Mouse (Mus musculus): Measurements from ENCODE around the gene Ccdc152.

The Ccdc152 gene

DNA sequence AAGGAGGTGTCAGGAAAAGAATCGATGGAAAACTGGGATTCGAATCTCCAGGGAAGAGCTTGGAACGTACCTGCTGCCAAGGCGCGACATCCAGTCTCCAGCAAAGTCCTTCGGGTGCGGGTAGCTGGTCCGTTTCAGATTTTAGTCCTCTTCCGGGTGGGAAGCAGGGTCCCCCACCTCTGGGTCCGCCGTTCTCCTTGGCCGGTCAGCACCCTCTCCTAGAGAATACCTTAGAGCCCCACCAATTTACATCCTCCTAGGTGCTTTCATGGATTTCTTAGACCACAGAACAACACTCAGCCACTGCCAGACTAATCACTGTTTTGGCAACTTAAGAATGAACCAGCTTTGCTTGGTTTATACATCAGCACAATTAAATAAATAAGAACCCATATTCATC is at the start of gene Ccdc152:
Gene Ccdc152, minus strand, starts transcription at position 101 of the 400 bp plus-strand sequence.
- DNase-seq (ENCODE audit: low read depth), result no peak

DNA sequence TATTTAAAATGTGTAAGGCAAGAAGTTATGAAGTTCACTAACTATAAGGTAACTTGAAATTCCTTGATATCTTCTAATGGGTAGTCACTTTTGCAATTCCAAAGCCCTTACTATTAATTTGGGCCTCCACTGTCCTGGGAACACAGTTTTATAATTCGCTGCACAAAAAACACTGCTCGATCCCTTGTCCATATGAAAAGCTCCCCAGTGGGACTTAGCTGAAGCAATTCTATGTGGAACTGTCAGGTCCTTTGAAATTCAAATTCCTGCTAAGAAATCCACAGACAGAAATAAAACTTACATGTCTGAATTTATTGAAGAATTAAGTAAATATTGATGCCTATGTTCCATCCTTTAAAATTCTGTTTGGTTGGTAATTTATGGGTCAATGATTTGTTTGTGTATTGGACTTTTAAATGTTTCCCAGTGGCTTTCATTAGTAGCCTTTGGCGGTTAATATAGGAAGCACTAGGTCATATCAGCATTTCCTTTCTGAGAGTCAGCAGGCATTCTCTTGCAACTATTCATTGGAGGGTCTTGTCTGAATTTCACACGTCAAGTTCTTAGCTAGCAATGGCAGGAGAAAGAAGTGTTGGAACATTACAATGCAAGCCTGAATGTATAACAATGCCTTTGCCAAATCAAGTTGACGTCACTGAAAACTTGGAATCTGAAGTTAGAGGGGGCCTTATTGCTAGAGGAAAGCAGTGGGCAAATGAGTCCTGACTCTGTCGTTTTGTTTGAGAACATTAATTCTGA is 46.2 kb upstream of the Ccdc152 start:
- no peak for DNase-seq (ENCODE audit: low read depth)

DNA sequence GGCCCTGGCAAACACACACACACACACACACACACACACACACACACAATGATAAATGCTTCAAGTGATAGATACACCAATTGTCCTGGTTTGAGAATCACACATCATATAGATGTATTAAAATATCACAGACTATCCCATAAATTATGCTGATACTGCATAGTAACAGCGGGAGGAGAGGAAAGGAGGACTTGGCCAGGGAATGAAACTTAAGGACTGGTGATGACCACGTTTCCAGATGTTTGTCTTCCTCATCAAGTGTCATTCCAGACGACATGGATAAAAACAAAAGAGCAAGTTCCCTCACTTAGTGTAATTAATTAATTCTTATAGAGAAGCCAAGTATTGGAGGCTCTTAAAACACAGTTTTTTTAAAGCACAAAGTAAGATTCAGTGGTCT is 43.4 kb upstream of the Ccdc152 start:
- no peak for DNase-seq (ENCODE audit: low read depth)

DNA sequence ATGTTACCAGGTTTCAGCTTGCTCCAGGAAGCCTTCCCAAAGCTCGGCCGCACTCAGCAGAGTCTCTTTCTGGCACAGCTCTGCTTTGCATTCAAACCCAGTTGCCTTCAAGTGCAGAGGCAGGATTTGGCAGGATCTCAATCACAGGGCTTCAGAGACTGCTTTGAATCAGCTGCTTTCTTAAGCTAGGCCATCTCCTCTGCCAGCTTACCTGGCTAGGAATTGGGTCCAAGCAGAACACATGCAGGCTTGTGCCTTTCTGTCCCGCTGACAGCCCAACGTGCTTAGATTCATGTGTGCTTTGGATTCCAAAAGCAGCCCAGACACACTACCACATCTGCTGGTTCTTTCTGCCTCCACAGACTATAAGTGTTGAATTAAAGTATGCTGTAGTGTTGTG is 41.2 kb upstream of the Ccdc152 start:
- DNase-seq (ENCODE audit: low read depth), result no peak

DNA sequence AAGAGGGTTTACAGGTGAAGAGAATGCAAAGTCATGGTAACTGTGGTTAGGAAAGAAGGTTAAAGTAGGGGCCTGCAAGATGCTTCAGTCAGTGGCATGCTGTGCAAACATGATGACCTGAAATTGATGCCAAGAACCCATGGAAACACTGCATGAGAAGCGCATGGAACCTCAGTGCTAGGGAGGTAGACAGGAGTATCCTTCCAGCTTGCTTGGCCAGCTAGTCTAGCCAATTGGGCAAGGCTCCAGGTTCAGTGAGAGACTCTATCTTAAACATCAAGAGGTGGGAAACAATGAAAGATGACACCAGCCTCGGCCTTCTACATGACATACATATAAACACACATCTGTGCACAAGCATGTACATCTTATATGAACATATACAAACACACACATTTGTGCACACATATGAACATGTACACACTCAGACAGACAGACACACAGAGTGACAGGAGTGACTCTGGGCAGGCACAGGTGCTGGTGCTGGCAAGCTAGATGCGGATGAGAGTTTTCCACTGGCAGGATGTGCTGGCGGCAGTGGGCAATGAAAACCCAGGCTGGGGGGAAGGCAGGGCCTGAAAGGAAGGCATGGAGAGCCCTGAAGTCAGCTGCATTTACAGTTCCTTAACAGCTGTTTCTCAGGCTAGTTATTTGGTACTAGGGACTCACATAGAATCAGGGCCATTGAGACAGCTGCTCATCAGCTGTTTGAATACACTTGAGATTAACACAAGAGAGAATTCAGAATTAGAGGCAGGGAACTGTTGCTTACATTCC is 38.7 kb upstream of the Ccdc152 start:
- DNase-seq (ENCODE audit: low read depth), result no peak

DNA sequence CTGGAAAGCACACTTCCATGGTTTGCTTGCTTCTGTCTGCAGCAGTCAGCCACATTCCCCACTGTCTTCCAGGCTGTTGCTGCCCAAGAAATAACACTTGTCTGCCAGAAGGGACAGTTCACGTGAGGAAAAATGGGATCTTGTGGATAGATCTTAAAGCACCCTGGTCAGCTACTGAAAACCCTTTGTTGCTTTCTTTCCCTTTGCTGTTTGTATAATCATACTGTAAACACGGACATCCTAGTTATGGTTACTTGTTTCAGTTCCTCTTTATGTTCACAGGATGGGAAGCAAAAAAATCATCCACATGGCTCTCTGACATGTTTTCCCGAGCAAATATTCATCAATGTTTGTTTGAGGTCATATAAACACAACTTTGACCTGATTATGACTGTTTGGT is 36.5 kb upstream of the Ccdc152 start:
- DNase-seq (ENCODE audit: low read depth), result no peak

DNA sequence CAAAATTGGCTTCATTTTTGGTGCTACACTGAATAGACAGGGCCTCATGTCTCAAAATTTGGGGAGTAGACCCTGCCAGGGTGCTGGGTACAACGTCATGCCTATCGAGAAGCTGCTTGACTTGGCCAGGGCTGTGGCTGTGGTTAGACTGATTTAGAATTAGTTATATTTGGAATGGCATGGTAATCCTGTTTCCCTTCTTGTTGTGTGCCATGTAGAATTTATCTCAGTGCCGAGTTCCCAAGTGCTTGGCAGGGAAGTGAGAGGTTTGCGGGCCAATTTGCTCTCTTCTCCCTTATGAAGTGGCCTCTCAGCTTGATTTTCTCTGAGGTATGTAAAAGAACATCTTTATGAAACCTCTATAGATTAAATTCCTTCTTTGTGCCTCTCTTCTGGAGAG is 29.2 kb upstream of the Ccdc152 start:
- no peak for DNase-seq (ENCODE audit: low read depth)

DNA sequence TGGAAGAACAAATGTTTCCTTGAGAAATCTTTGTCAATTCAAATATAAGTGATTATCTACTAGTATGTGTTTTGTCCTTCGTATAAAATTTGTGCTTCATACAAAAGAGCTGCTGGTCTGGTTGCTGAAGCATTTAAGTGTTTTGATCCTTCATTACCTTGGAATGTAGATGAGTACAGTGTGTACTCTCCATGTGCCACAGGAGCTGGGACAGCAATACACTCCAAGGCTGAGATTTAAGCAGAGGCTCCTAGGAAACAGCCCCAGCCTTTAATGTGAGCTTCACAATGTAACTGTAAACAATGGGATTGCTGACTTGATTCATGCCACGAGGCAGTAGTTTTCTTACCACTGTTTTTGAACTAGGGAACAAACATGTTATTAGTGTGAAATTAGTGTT is 28.5 kb upstream of the Ccdc152 start:
- DNase-seq (ENCODE audit: low read depth), result no peak

DNA sequence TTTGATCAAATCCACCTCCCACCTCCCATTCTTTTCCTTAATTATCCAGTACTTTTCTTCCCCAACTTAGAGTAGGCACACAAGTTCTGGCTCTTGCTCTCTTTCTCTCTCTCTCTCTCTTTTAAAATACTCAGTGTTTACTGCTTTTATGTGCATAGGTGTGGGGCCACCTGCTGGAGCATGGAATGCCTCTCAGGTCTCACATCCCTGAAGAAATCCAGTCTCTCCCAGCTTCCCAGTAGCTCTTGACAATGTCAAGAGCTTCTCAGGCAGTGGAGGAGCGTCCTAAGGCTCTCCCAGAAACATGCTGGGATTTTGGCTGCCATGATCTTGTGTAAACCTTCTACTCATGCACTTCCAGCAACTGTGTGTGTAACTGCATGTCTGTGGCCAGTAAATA is 27.0 kb upstream of the Ccdc152 start:
- DNase-seq (ENCODE audit: low read depth), result no peak

DNA sequence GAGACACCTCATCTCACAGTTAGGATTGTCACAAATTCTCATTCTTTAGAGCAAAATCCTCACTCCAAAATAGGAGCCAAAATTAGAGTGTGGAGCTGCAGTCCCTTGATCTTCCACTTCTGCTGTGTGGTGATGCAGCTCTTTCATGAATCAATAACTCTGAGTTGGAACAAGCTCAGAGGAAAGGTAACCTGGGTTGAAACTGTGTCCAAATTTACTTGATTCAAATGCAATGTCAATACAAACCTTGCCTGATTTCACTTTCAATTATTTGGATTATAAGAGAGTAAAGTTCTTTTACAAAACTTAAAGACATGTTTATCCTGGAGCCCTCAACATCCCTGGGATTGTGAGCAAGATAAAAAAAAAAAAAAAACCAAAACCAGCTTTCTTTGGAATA is 19.7 kb upstream of the Ccdc152 start:
- no peak for DNase-seq (ENCODE audit: low read depth)

DNA sequence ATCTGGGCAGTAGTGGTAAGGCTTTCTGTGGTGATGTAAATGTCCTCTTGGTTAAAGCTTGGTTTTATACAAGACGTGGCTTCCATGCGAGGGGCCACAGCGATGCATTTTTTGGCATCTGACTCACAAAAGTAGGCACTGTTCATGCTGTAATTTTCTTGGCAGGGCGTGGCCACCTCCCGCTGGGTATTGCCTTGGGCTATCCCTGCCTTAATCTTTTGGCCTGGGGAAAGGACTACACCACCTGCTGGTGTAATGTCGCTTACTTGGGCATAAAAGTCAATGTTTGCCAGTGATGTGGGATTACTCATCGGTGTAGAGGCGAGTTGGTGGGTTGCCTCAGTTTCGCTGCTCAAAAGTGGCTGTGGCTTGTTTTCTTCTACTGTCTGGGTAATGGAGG is 16.6 kb upstream of the Ccdc152 start:
- DNase-seq (ENCODE audit: low read depth), result no peak

DNA sequence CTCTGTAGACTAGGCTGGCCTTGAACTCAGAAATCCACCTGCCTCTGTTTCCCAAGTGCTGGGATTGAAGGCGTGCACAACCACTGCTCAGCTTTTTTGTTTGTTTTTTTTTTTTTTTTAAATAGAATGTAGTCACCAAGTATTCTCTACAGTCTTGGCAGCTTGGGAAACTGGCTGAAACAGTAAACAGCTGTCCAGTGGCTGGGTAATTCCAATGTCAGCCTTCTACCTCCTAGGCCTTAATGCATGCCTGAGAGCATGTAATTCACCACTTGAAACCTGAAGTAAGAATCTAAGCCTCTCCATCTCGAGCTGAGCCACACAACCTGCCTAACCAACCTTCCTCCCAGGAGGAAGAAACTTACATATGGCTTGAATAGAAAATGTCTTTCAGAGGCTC is 13.3 kb upstream of the Ccdc152 start:
- no peak for DNase-seq (ENCODE audit: low read depth)

DNA sequence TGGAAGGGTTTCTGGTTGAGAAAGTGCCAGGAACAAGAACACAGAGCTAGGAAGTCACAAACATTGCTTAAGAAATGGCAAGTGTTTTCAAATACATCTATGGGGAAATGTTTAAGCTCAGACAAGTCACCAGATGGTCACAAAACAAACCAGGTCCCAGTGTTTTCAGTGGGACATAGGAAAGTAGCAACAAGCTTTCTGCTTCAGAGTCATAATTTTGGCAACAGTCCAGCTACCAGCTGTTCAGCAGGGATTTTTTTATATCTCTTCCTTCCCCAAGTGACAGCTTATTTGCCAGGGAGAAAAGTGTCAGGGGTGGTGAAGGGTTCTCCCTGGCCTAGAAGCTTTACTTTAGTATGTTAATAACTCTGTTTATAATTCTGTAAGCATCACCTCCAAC is 9.6 kb upstream of the Ccdc152 start:
- DNase-seq (ENCODE audit: low read depth), result no peak

DNA sequence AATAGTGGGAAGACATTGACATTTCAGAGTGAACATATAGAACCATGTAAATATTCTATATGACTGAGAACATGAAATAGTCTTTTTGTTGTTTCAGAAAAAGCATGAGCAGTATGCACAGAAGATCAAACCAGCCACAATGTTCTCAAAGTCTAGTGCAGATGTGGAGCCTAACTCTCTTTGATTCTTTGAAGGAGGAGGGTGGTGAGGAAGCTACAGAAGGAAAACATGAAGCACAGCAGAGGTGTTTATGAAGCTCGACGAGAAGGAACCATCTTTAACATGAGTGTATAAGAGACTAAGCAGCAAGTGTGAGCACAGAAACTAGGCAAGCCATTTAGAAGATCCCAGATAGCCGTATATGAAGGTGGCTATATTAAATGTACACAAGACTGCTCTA is 6.5 kb upstream of the Ccdc152 start:
- DNase-seq (ENCODE audit: low read depth), result no peak

DNA sequence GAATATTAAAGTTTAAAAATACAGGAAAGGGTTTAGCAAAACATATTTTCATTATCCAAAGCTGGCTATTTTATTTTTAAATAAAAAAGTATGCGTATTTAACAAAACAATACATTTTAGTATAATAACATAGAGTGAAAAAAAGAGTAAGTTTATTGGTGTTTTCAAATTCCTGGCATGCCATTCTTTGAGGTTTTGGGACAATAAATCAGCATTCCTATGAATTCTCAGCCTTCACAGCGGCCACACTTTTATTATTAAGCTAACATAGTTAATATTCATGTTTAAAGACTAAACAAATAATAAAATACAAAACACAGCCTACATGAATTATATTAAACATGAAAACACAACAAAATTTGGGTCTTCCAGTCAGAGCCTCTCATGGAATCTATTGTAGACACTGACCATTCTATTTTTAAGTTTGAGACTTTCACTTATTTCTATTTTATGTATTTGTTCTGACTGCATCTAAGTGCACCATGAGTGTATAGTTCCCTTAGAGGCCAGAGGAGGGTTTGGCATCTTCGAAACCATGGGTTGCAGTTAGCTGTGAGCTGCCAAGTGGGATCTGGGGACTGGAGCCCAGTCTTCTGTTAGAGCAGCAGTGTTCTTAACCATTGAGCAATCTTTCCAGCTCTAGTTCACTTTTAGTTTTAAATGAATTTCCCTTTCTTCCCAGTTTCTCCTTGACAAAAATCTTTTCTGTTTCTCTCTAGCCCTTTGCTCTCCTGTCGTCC is 2.8 kb downstream of the Ccdc152 start:
- DNase-seq (ENCODE audit: low read depth), result no peak

DNA sequence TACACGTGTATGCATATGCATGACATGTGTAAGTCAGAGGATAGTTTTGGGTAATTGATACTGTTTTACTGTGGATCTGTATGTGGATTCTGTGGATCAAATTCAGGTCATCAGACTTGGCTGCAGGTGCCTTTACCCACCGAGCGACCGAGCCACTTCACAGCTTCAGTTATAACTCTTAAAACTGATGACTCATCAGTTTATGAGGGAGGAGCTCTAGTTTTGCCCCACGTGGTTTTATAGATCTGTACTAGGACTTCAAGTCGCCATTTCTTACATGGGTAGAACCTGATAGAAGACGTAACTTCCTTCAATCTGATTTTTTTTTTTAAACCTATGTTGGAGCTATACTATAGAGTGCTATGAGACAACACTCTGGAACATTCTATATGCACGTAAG is 5.7 kb downstream of the Ccdc152 start:
- DNase-seq (ENCODE audit: low read depth), result no peak

DNA sequence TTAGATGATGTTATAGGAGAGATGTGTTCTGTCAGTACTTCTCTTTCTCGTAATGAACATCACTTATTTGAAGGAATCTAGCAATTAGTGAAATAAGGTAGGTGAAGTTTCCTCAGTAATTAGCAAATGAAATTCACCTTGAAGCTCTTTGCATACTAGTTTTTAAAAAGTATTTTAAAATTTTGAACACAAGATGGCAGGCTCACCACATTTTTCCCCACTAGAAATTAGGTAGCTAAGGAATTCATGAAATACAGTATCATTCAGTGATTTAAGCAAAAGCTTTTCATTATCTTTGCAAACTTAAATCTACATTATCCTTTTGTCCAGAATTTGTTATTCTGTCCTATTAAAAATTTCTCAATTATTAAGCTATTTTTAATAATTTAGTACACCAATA is 7.3 kb downstream of the Ccdc152 start:
- DNase-seq (ENCODE audit: low read depth), result peak; percentile 11

DNA sequence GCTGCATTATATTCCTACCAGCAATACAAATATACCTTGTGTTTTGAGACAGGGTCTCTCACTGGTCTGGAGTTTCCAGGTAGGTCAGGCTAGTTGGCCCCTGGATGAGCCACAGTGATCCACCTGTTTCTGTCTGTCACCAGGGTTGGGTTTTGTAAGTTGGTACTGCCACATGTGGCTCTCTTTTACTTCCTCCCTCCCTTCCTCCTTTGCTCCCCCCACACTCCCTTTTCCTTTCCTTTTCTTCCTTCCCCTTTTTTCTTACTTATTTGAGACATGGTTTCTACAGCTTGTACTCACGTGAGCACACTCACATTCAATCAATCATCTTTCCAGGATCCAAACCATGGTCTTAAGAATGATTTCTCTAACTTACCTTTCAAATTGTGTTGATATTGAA is 9.8 kb downstream of the Ccdc152 start:
- DNase-seq (ENCODE audit: low read depth), result no peak

DNA sequence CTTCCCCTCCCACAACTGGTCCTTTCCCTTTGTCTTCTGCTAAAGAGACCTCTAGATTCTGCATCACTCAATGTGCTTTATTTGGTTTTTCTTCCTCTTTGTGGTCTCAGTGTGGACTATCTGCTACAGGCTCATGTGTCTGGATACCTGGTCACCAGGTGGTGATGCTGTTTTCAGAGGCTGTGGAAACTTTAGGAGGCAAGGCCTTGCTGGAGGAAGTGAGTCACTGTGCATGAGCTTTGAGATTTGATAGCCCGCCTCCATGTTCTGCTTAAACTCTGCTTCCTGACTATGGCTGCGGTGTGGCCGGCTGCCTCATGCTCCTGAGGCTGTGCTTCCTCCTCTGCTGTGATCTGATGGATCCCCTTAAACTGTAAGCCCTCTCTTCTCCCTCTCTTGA is 12.9 kb downstream of the Ccdc152 start:
- peak; percentile 30 for DNase-seq (ENCODE audit: low read depth)

DNA sequence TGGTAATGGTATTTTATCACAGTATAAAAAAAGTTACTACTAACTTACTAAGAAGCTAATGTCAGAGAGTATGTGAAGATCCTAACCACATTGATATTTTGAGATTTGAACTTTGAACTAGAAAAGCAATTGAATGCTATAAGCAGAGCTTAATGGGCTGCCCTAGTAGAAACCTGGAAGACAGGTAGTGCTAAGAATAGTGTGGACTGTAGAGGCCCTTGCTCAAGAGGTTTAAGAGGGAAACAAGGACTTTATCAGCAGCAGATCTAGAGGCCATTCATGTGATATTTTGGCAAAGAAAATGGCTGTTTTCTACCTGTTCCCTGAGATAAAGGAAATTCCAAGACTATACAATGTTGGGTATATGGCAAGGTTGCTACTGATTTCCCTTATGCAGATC is 17.3 kb downstream of the Ccdc152 start:
- no peak for DNase-seq (ENCODE audit: low read depth)

DNA sequence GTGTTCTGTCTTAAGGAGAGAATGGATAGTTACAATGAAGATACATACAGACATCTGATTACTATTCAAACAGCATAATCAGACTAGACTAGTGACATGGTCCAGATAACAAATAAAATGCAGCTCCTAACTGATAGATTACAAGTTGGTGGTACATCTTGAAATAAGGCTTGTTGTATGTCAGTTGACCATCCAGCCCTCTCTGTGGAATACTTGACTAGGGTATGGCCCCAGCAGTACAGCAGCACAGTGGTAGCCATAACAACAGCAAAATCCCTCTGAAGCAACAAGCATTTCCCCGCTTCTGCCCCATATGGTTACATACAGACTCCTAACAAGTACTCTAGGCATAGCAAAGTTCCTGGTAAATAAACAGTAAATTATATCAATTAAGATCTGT is 21.6 kb downstream of the Ccdc152 start:
- no peak for DNase-seq (ENCODE audit: low read depth)

DNA sequence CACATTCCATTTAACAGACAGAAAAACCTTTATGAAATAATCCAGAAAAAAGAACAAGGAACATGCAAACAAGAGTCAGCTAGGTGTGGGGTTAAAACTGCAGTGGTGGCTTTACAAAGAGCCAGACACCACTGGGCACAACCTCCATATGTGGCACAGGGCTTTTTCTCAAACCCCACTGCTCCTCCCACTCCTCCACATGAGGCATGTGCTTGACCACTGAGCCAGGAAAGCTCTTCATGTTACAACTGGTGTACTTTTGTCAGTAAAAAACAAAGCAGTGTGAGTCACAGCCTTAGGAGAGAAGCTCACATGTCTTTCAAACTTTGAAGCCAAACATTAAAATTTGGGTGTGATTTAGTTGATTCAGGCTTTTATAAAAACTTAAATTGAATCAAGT is 22.1 kb downstream of the Ccdc152 start:
- peak; percentile 17 for DNase-seq (ENCODE audit: low read depth)

DNA sequence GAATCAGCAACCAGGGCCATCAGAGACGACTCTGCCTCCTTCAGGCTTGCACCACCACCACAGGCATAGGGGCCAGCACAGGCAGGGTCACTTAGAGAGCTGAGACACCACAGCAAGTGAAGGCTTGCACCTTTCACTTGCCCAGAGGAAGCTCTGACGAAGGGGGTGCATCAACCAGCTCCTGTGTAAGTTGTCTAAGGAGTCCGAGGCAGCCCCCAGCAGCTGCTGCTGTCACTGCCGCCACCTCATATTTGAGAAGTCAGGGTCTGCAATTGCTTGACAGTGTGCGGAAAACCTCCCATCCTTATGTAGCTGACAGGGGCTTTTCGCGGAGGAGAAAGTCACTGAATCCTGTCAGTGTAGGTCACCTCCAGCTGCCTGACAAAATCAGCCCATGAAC is 24.1 kb downstream of the Ccdc152 start:
- DNase-seq (ENCODE audit: low read depth), result no peak
